Mouse (Mus musculus) stomach, postnatal 0 days (tissue): ENCODE results near the gene C9orf72.

Experiments
- CTCF ChIP-seq: IDR thresholded peaks from 2 replicates; pipeline ENCODE4 v1.5.1; 2016; ENCODE audit warnings: antibody characterized with exemption, low read depth, mild to moderate bottlenecking, moderate library complexity
- EP300 ChIP-seq: optimal IDR thresholded peaks from 2 replicates; pipeline ENCODE3; 2016; ENCODE audit warnings: antibody characterized with exemption

GRCm38 (mm10) chr4:35187617-35188326 is 38.2 kb downstream of the C9orf72 start:
- TF ChIP-seq CTCF: no peak
- no peak for TF ChIP-seq EP300
